Mouse (Mus musculus) gastrocnemius, postnatal 36 days (tissue): Measurements from ENCODE around the gene Fut11. TPM values are rescaled to one million over a fixed set of nuclear protein-coding genes. Genes with fewer than 3 reads are reported as not detected.

Experiments used
- DNase-seq, 2 experiments: peaks; one replicate each; pipeline ENCODE4 v3.0.0; 2022
- intact Hi-C: fragments of 180-260 bp; cut with DNase I; formaldehyde crosslinking; loops from one replicate; pipeline ENCODE4 v1.15.1; 2025
- long read RNA-seq, 2 experiments: library from polyadenylated mRNA; stranded (forward); transcript quantifications; one replicate each; pipeline ENCODE4 v2.0.0; 2021
- total RNA-seq, 2 experiments: library from RNA; stranded (reverse); gene quantifications; 2 replicates each; pipeline ENCODE4 v1.2.3; 2021

Gene Fut11
- 1 to 10 TPM; 2.5 to 2.7 TPM for total RNA-seq
- long read RNA-seq, experiment 1, full-length matches to known transcripts: 2 of 2 reads
- long read RNA-seq, experiment 1, partial matches to known transcripts: 0 of 2 reads
- long read RNA-seq, experiment 1, other reads (novel, unspliced or antisense): 0 of 2 reads
- long read RNA-seq, experiment 2, partial matches to known transcripts: 0 of 1 reads
- long read RNA-seq, experiment 2, other reads (novel, unspliced or antisense): 1 of 1 reads

- DNase-seq: peak; percentile 74 to 83
- intact Hi-C loops: no loop called here
Observed at GRCm38 (mm10) chr14:20694884-20695760, at the start of gene Fut11. Gene Fut11, plus strand, starts transcription at chr14:20694968.

GRCm38 (mm10) chr14:20645547-20645946 is 49.2 kb upstream of the Fut11 start:
- intact Hi-C loops: no loop called here

GRCm38 (mm10) chr14:20646381-20646780 is 48.4 kb upstream of the Fut11 start:
- intact Hi-C loops: no loop called here
- DNase-seq: no peak

More at GRCm38 (mm10) chr14:20645547-20645946, 49.2 kb upstream of the Fut11 start:
- no peak for DNase-seq

- no peak for DNase-seq
- intact Hi-C loops: no loop called here
Observed at GRCm38 (mm10) chr14:20651000-20651399, 43.8 kb upstream of the Fut11 start.

- peak; percentile 48 to 52 for DNase-seq
- intact Hi-C loops: no loop called here
Observed at GRCm38 (mm10) chr14:20651722-20652256, 43.0 kb upstream of the Fut11 start.

- intact Hi-C loops: no loop called here
- DNase-seq: no peak
Observed at GRCm38 (mm10) chr14:20654690-20655421, 39.9 kb upstream of the Fut11 start.

- peak in 1 of 2 experiments; percentile 65 for DNase-seq
- intact Hi-C loops: no loop called here
Observed at GRCm38 (mm10) chr14:20655731-20656130, 39.0 kb upstream of the Fut11 start.

GRCm38 (mm10) chr14:20656361-20656760 is 38.4 kb upstream of the Fut11 start, which contains the start of gene Myoz1:
Gene Myoz1, minus strand, starts transcription at chr14:20656540.
- intact Hi-C loops: no loop called here

GRCm38 (mm10) chr14:20658326-20658725 is 36.4 kb upstream of the Fut11 start:
- intact Hi-C loops: loop anchor here (2.0 kb wide), 1 partner anchor 82 kb away; no protein-coding TSS in a partner anchor
- no peak for DNase-seq

More at GRCm38 (mm10) chr14:20656361-20656760, 38.4 kb upstream of the Fut11 start, which contains the start of gene Myoz1:
- peak in 1 of 2 experiments; percentile 50 for DNase-seq

- intact Hi-C loops: loop anchor here (2.0 kb wide), 1 partner anchor 82 kb away; no protein-coding TSS in a partner anchor
- DNase-seq: no peak
Observed at GRCm38 (mm10) chr14:20658902-20659301, 35.9 kb upstream of the Fut11 start.

- no peak for DNase-seq
- intact Hi-C loops: loop anchor here (2.0 to 5.0 kb wide), 2 partner anchors 83 to 1163 kb away; no protein-coding TSS in a partner anchor
Observed at GRCm38 (mm10) chr14:20659687-20660086, 35.1 kb upstream of the Fut11 start.

GRCm38 (mm10) chr14:20660827-20661660 is 33.7 kb upstream of the Fut11 start:
- DNase-seq: peak; percentile 85 to 94
- intact Hi-C loops: loop anchor here (5.0 kb wide), 1 partner anchor 1161 kb away; no protein-coding TSS in a partner anchor

- intact Hi-C loops: loop anchor here (5.0 kb wide), 1 partner anchor 1161 kb away; no protein-coding TSS in a partner anchor
- no peak for DNase-seq
Observed at GRCm38 (mm10) chr14:20661661-20662331, 33.0 kb upstream of the Fut11 start.

GRCm38 (mm10) chr14:20662740-20663139 is 32.0 kb upstream of the Fut11 start:
- no peak for DNase-seq
- intact Hi-C loops: loop anchor here (5.0 kb wide), 1 partner anchor 1160 kb away; no protein-coding TSS in a partner anchor

GRCm38 (mm10) chr14:20663601-20664000 is 31.2 kb upstream of the Fut11 start:
- intact Hi-C loops: loop anchor here (5.0 kb wide), 1 partner anchor 1159 kb away; no protein-coding TSS in a partner anchor

GRCm38 (mm10) chr14:20664436-20664835 is 30.3 kb upstream of the Fut11 start:
- intact Hi-C loops: loop anchor here (5.0 kb wide), 1 partner anchor 1158 kb away; no protein-coding TSS in a partner anchor
- DNase-seq: peak in 1 of 2 experiments; percentile 35

More at GRCm38 (mm10) chr14:20663601-20664000, 31.2 kb upstream of the Fut11 start:
- no peak for DNase-seq

GRCm38 (mm10) chr14:20667469-20667868 is 27.3 kb upstream of the Fut11 start:
- no peak for DNase-seq
- intact Hi-C loops: no loop called here

- peak; percentile 52 to 64 for DNase-seq
- intact Hi-C loops: no loop called here
Observed at GRCm38 (mm10) chr14:20668154-20668810, 26.5 kb upstream of the Fut11 start, which contains the start of gene Synpo2l. Gene Synpo2l, minus strand, starts transcription at chr14:20668354.
